Mouse (Mus musculus) liver, embryonic 11.5 days (tissue): ENCODE results near the gene Lypd5. TPM values are rescaled to one million over a fixed set of nuclear protein-coding genes. Genes with fewer than 3 reads are reported as not detected.

Experiments used
- microRNA-seq: library from miRNA; unstranded; fragments of <30 nt; microRNA quantifications from one replicate; pipeline ENCODE4, GENCODE M21; 2017; ENCODE audit warnings: borderline number of aligned reads
- polyA plus RNA-seq: library from polyadenylated mRNA; unstranded; fragments of >200 nt; fragmentation: Nextera tagmentation; extraction: Ambion mirVana; gene quantifications from 2 replicates; pipeline ENCODE4 v1.2.1, GENCODE M21; 2014

The Lypd5 gene
- polyA plus RNA-seq, 1 experiment from 2014 or later: not detected

Small RNAs within 50 kb of the gene (microRNA-seq; reads per million reads assigned to microRNA genes)
- not detected for gene Gm27592

Other genes with a start within 250 kb of the Lypd5 start
- gene Zfp112, start 236.9 kb upstream of the Lypd5 start, polyA plus RNA-seq: 2.1 and 3.5 TPM in 2 replicates
- 10.3 and 10.5 TPM in 2 replicates for gene Zfp235, start 215.0 kb upstream of the Lypd5 start, polyA plus RNA-seq
- gene Zfp114, start 174.1 kb upstream of the Lypd5 start, polyA plus RNA-seq: 2.4 and 2.9 TPM in 2 replicates
- 5.8 and 6.3 TPM in 2 replicates for gene Zfp111, start 137.8 kb upstream of the Lypd5 start, polyA plus RNA-seq
- 3.6 and 4.8 TPM in 2 replicates for gene Zfp109, start 111.6 kb upstream of the Lypd5 start, polyA plus RNA-seq
- gene Zfp108, start 94.4 kb upstream of the Lypd5 start, polyA plus RNA-seq: 1.3 and 1.4 TPM in 2 replicates
- 3.5 and 3.8 TPM in 2 replicates for gene Zfp93, start 78.8 kb upstream of the Lypd5 start, polyA plus RNA-seq
- 10.8 and 13.2 TPM in 2 replicates for gene Zfp61, start 48.0 kb upstream of the Lypd5 start, polyA plus RNA-seq
- 5.6 and 5.8 TPM in 2 replicates for gene Zfp94, start 32.5 kb upstream of the Lypd5 start, polyA plus RNA-seq
- 0.22 TPM in 1 of 2 replicates, not detected in the other for gene Tescl, start 15.3 kb upstream of the Lypd5 start, polyA plus RNA-seq
- gene Kcnn4, start 21.1 kb downstream of the Lypd5 start, polyA plus RNA-seq: 119 and 123 TPM in 2 replicates
- 30.2 and 34.8 TPM in 2 replicates for gene Smg9, start 50.4 kb downstream of the Lypd5 start, polyA plus RNA-seq
- gene Irgc1, start 103.1 kb downstream of the Lypd5 start, polyA plus RNA-seq: not detected in 2 replicates
- gene Plaur, start 113.3 kb downstream of the Lypd5 start, polyA plus RNA-seq: 5.6 and 5.7 TPM in 2 replicates
- gene Cadm4, start 132.8 kb downstream of the Lypd5 start, polyA plus RNA-seq: 0.25 and 0.27 TPM in 2 replicates
- 20.3 and 23.0 TPM in 2 replicates for gene Zfp428, start 157.8 kb downstream of the Lypd5 start, polyA plus RNA-seq
- gene AC161166.1, start 163.3 kb downstream of the Lypd5 start, polyA plus RNA-seq: 0.34 TPM in 1 of 2 replicates, not detected in the other
- 3.5 and 4.1 TPM in 2 replicates for gene Irgq, start 181.5 kb downstream of the Lypd5 start, polyA plus RNA-seq
- not detected in 2 replicates for gene Pinlyp, start 196.9 kb downstream of the Lypd5 start, polyA plus RNA-seq
- gene Xrcc1, start 197.1 kb downstream of the Lypd5 start, polyA plus RNA-seq: 91.0 and 102 TPM in 2 replicates
- gene Ethe1, start 238.3 kb downstream of the Lypd5 start, polyA plus RNA-seq: 20.7 and 21.9 TPM in 2 replicates
- 0.65 and 0.82 TPM in 2 replicates for gene Zfp575, start 238.4 kb downstream of the Lypd5 start, polyA plus RNA-seq